Mouse (Mus musculus): Measurements from ENCODE around the gene Kdm5b. TPM values are rescaled to one million over a fixed set of nuclear protein-coding genes. Genes with fewer than 3 reads are reported as not detected.

The Kdm5b gene
- polyA plus RNA-seq, 1 experiment from 2014 or later: 74.0 TPM

GRCm38 (mm10) chr1:134597339-134598054 lies 37.5 kb downstream of the Kdm5b start:
- Histone ChIP-seq H3K4me3 (ENCODE audit: low read depth, low read length) (no peak overlapping the region), H3K4me2 (no peak overlapping the region), H3K36me3 (ENCODE audit: control insufficient read depth, insufficient read depth, low read length) (peaks cover 23% of the 10 kb centered on the region), H3K27me3 (ENCODE audit: control insufficient read depth, insufficient read depth, low read length) (no peaks in the 10 kb centered on the region), H3K4me1 (ENCODE audit: control insufficient read depth, insufficient read depth, low read length) (no peaks in the 10 kb centered on the region), H3K9ac (ENCODE audit: low read length) (no peak overlapping the region), H3K9me3 (ENCODE audit: control insufficient read depth, low read length) (no peaks in the 10 kb centered on the region), H3K27ac (ENCODE audit: low read depth, low read length) (no peak overlapping the region)
- ATAC-seq (ENCODE audit: low FRiP score): no peak
- no peak for DNase-seq (ENCODE audit: low spot score, missing footprints)
- WGBS: 92% methylated on average over 9 of the region's 9 CpGs

- Histone ChIP-seq H3K4me1 (ENCODE audit: control insufficient read depth, insufficient read depth, low read length) (no peaks in the 10 kb centered on the region), H3K27ac (ENCODE audit: low read depth, low read length) (no peak overlapping the region), H3K27me3 (ENCODE audit: control insufficient read depth, insufficient read depth, low read length) (no peaks in the 10 kb centered on the region), H3K4me3 (ENCODE audit: low read depth, low read length) (no peak overlapping the region), H3K36me3 (ENCODE audit: control insufficient read depth, insufficient read depth, low read length) (peaks cover 24% of the 10 kb centered on the region), H3K9me3 (ENCODE audit: control insufficient read depth, low read length) (no peaks in the 10 kb centered on the region), H3K4me2 (no peak overlapping the region), H3K9ac (ENCODE audit: low read length) (no peak overlapping the region)
- 100% methylated on average over 2 of the region's 2 CpGs for WGBS
- ATAC-seq (ENCODE audit: low FRiP score) (no peak), DNase-seq (ENCODE audit: low spot score, missing footprints) (no peak)
Observed at GRCm38 (mm10) chr1:134604086-134604485, 44.1 kb downstream of the Kdm5b start.

GRCm38 (mm10) chr1:134605670-134606069 lies 45.7 kb downstream of the Kdm5b start:
- Histone ChIP-seq H3K9ac (ENCODE audit: low read length) (no peak overlapping the region), H3K9me3 (ENCODE audit: control insufficient read depth, low read length) (no peaks in the 10 kb centered on the region), H3K4me1 (ENCODE audit: control insufficient read depth, insufficient read depth, low read length) (no peaks in the 10 kb centered on the region), H3K4me2 (no peak overlapping the region), H3K27ac (ENCODE audit: low read depth, low read length) (no peak overlapping the region), H3K4me3 (ENCODE audit: low read depth, low read length) (no peak overlapping the region), H3K27me3 (ENCODE audit: control insufficient read depth, insufficient read depth, low read length) (no peaks in the 10 kb centered on the region), H3K36me3 (ENCODE audit: control insufficient read depth, insufficient read depth, low read length) (peaks cover 22% of the 10 kb centered on the region)
- ATAC-seq (ENCODE audit: low FRiP score): no peak
- no peak for DNase-seq (ENCODE audit: low spot score, missing footprints)
- WGBS: 91% methylated on average over 8 of the region's 8 CpGs

GRCm38 (mm10) chr1:134606381-134606780 lies 46.4 kb downstream of the Kdm5b start:
- DNase-seq (ENCODE audit: low spot score, missing footprints) (no peak), ATAC-seq (ENCODE audit: low FRiP score) (no peak)
- Histone ChIP-seq H3K36me3 (ENCODE audit: control insufficient read depth, insufficient read depth, low read length) (peaks cover 19% of the 10 kb centered on the region), H3K9me3 (ENCODE audit: control insufficient read depth, low read length) (no peaks in the 10 kb centered on the region), H3K4me1 (ENCODE audit: control insufficient read depth, insufficient read depth, low read length) (no peaks in the 10 kb centered on the region), H3K4me2 (no peak overlapping the region), H3K27ac (ENCODE audit: low read depth, low read length) (no peak overlapping the region), H3K4me3 (ENCODE audit: low read depth, low read length) (no peak overlapping the region), H3K9ac (ENCODE audit: low read length) (no peak overlapping the region), H3K27me3 (ENCODE audit: control insufficient read depth, insufficient read depth, low read length) (no peaks in the 10 kb centered on the region)
- 96% methylated on average over 2 of the region's 2 CpGs for WGBS

GRCm38 (mm10) chr1:134607279-134607678 lies 47.3 kb downstream of the Kdm5b start:
- DNase-seq (ENCODE audit: low spot score, missing footprints): no peak
- no peak overlapping the region for H3K4me2 ChIP-seq
- H3K9me3 ChIP-seq (ENCODE audit: control insufficient read depth, low read length): no peaks in the 10 kb centered on the region
- H3K4me1 ChIP-seq (ENCODE audit: control insufficient read depth, insufficient read depth, low read length): no peaks in the 10 kb centered on the region
- H3K27me3 ChIP-seq (ENCODE audit: control insufficient read depth, insufficient read depth, low read length): no peaks in the 10 kb centered on the region
- ATAC-seq (ENCODE audit: low FRiP score): no peak
- H3K9ac ChIP-seq (ENCODE audit: low read length): no peak overlapping the region
- H3K27ac ChIP-seq (ENCODE audit: low read depth, low read length): no peak overlapping the region
- peaks cover 20% of the 10 kb centered on the region for H3K36me3 ChIP-seq (ENCODE audit: control insufficient read depth, insufficient read depth, low read length)
- 93% methylated on average over 1 of the region's 1 CpGs for WGBS
- no peak overlapping the region for H3K4me3 ChIP-seq (ENCODE audit: low read depth, low read length)

GRCm38 (mm10) chr1:134609172-134609571 lies 49.2 kb downstream of the Kdm5b start:
- Histone ChIP-seq H3K4me3 (ENCODE audit: low read depth, low read length) (no peak overlapping the region), H3K36me3 (ENCODE audit: control insufficient read depth, insufficient read depth, low read length) (peaks cover 24% of the 10 kb centered on the region), H3K27ac (ENCODE audit: low read depth, low read length) (no peak overlapping the region), H3K27me3 (ENCODE audit: control insufficient read depth, insufficient read depth, low read length) (no peaks in the 10 kb centered on the region), H3K4me1 (ENCODE audit: control insufficient read depth, insufficient read depth, low read length) (no peaks in the 10 kb centered on the region), H3K9ac (ENCODE audit: low read length) (no peak overlapping the region), H3K9me3 (ENCODE audit: control insufficient read depth, low read length) (no peaks in the 10 kb centered on the region), H3K4me2 (no peak overlapping the region)
- ATAC-seq (ENCODE audit: low FRiP score) (no peak), DNase-seq (ENCODE audit: low spot score, missing footprints) (no peak)
- WGBS: 65% methylated on average over 4 of the region's 4 CpGs

GRCm38 (mm10) chr1:134614554-134614953 lies 54.6 kb downstream of the Kdm5b start:
- H3K9ac ChIP-seq (ENCODE audit: low read length): no peak overlapping the region
- DNase-seq (ENCODE audit: low spot score, missing footprints) (no peak), ATAC-seq (ENCODE audit: low FRiP score) (no peak)
- H3K4me1 ChIP-seq (ENCODE audit: control insufficient read depth, insufficient read depth, low read length): no peaks in the 10 kb centered on the region
- WGBS: 96% methylated on average over 5 of the region's 5 CpGs
- no peak overlapping the region for H3K4me3 ChIP-seq (ENCODE audit: low read depth, low read length)
- no peak overlapping the region for H3K27ac ChIP-seq (ENCODE audit: low read depth, low read length)
- no peaks in the 10 kb centered on the region for H3K9me3 ChIP-seq (ENCODE audit: control insufficient read depth, low read length)
- H3K4me2 ChIP-seq: no peak overlapping the region
- peaks cover 31% of the 10 kb centered on the region for H3K36me3 ChIP-seq (ENCODE audit: control insufficient read depth, insufficient read depth, low read length)
- no peaks in the 10 kb centered on the region for H3K27me3 ChIP-seq (ENCODE audit: control insufficient read depth, insufficient read depth, low read length)

- H3K27me3 ChIP-seq (ENCODE audit: control insufficient read depth, insufficient read depth, low read length): no peaks in the 10 kb centered on the region
- H3K9ac ChIP-seq (ENCODE audit: low read length): no peak overlapping the region
- ATAC-seq (ENCODE audit: low FRiP score) (no peak), DNase-seq (ENCODE audit: low spot score, missing footprints) (no peak)
- H3K9me3 ChIP-seq (ENCODE audit: control insufficient read depth, low read length): no peaks in the 10 kb centered on the region
- H3K36me3 ChIP-seq (ENCODE audit: control insufficient read depth, insufficient read depth, low read length): peaks cover 35% of the 10 kb centered on the region
- H3K4me3 ChIP-seq (ENCODE audit: low read depth, low read length): no peak overlapping the region
- no peaks in the 10 kb centered on the region for H3K4me1 ChIP-seq (ENCODE audit: control insufficient read depth, insufficient read depth, low read length)
- no peak overlapping the region for H3K4me2 ChIP-seq
- 93% methylated on average over 2 of the region's 2 CpGs for WGBS
- no peak overlapping the region for H3K27ac ChIP-seq (ENCODE audit: low read depth, low read length)
Observed at GRCm38 (mm10) chr1:134614988-134615387, 55.0 kb downstream of the Kdm5b start.

GRCm38 (mm10) chr1:134617656-134618055 lies 57.7 kb downstream of the Kdm5b start:
- no peaks in the 10 kb centered on the region for H3K4me1 ChIP-seq (ENCODE audit: control insufficient read depth, insufficient read depth, low read length)
- H3K4me3 ChIP-seq (ENCODE audit: low read depth, low read length): no peak overlapping the region
- H3K36me3 ChIP-seq (ENCODE audit: control insufficient read depth, insufficient read depth, low read length): peaks cover 42% of the 10 kb centered on the region
- ATAC-seq (ENCODE audit: low FRiP score) (no peak), DNase-seq (ENCODE audit: low spot score, missing footprints) (no peak)
- no peak overlapping the region for H3K9ac ChIP-seq (ENCODE audit: low read length)
- no peaks in the 10 kb centered on the region for H3K27me3 ChIP-seq (ENCODE audit: control insufficient read depth, insufficient read depth, low read length)
- WGBS: 89% methylated on average over 9 of the region's 9 CpGs
- no peak overlapping the region for H3K4me2 ChIP-seq
- H3K9me3 ChIP-seq (ENCODE audit: control insufficient read depth, low read length): no peaks in the 10 kb centered on the region
- H3K27ac ChIP-seq (ENCODE audit: low read depth, low read length): no peak overlapping the region
